Comparison of ENCODE assay signal across 8 mouse cellular contexts in the genomic region with DNA sequence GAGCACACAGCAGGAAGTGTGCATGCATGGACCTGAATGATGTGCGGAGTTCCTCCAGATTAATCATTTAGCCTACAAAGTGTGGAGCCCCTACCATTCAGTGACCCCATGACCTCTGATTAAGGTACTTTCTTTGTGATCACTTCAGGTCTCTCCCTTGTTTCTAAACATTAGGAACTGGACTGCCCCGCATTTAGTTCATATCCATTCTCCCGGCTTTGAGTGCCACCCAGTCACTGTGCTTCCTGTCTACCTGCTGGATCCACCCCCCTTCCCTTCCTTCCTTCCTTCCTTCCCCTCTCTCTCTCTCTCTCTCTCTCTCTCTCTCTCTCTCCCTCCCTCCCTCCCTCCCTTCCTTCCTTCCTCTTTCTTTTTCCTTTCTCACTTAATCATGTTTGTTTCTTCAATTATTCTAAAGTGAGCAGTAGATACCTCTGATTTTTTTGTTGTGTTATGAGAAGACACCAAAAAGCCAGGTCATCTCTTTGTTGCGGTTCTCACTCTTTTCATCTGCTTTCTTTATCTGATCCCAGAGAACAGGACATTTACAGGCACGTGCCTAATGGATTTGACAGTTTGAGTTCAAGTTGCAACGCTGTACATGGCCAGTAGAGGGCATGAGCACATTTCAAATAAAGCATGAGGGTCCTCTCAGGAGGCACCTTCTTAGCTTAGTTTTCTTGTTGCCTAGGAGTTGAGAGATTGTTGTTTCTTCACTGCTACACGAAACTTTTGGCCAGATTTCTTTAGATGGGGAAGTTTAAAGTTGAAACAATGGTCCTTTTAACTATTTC.
DNase-seq lines count a peak whose midpoint lies in the region; ATAC-seq and TF ChIP-seq lines count a peak whose summit lies in the region.

No protein-coding gene starts in this region.

- no peaks in the 10 kb centered on the region for H3K36me3 ChIP-seq in C2C12 (ENCODE audit: control insufficient read depth, insufficient read depth)
- no peaks in the 10 kb centered on the region for H3K36me3 ChIP-seq in kidney, embryonic 14.5 days (ENCODE audit: control insufficient read depth, insufficient read depth, low read length)
- no peaks in the 10 kb centered on the region for H3K36me3 ChIP-seq in limb, embryonic 14.5 days (ENCODE audit: control insufficient read depth, insufficient read depth, low read length)

- ATAC-seq in kidney, embryonic 14.5 days (ENCODE audit: low FRiP score, low TSS enrichment) = peak; percentile 76; the same call in 1 of the 2 replicates
- peak; percentile 62; the same call in 1 of the 2 replicates for ATAC-seq in limb, embryonic 14.5 days (ENCODE audit: low FRiP score, low read depth)
- no peak for ATAC-seq in inflammation-experienced regulatory T-cells, adult 6 months

- H3K79me2 ChIP-seq in C2C12 (ENCODE audit: control insufficient read depth, insufficient read depth) = no peaks in the 10 kb centered on the region

- TF ChIP-seq POLR2A in limb, embryonic 14.5 days (IDR thresholded peaks at IDR 0.05; ENCODE audit: borderline replicate concordance, extremely low read depth, insufficient read depth, insufficient read length) = no peak

- H3K4me3 ChIP-seq in C2C12 (ENCODE audit: insufficient read depth, poor library complexity, severe bottlenecking) = no peak overlapping the region
- no peak overlapping the region for H3K4me3 ChIP-seq in kidney, embryonic 14.5 days (ENCODE audit: low read length)
- H3K4me3 ChIP-seq in limb, embryonic 14.5 days (replicated peaks; ENCODE audit: low read length) = no peak overlapping the region

- peak; percentile 23 for DNase-seq in MEL-GATA-1-ER (ENCODE audit: extremely low read depth, low read depth)
- DNase-seq in cerebellum, adult 8-10 months = peak; percentile 71
- DNase-seq in forelimb bud, embryonic 11.5 days (ENCODE audit: low read depth, low spot score) = peak; percentile 86
- peak; percentile 72 for DNase-seq in limb, embryonic 14.5 days (ENCODE audit: low spot score)
- peak; percentile 40 for DNase-seq in naive thymus-derived CD4-positive, alpha-beta T cell, adult 2 months (ENCODE audit: low read depth)

- H3K27me3 ChIP-seq in C2C12 (ENCODE audit: control insufficient read depth, insufficient read depth, insufficient read length) = no peaks in the 10 kb centered on the region
- H3K27me3 ChIP-seq in kidney, embryonic 14.5 days (ENCODE audit: control insufficient read depth, insufficient read depth, low read length) = no peaks in the 10 kb centered on the region
- no peaks in the 10 kb centered on the region for H3K27me3 ChIP-seq in limb, embryonic 14.5 days (ENCODE audit: control insufficient read depth, insufficient read depth, low read length)

- H3K27ac ChIP-seq in kidney, embryonic 14.5 days (ENCODE audit: low read depth, low read length) = no peak overlapping the region
- H3K27ac ChIP-seq in limb, embryonic 14.5 days (replicated peaks; ENCODE audit: low read depth, low read length) = no peak overlapping the region

- H3K9me3 ChIP-seq in kidney, embryonic 14.5 days (ENCODE audit: control insufficient read depth, low read length) = no peaks in the 10 kb centered on the region
- no peaks in the 10 kb centered on the region for H3K9me3 ChIP-seq in limb, embryonic 14.5 days (ENCODE audit: control insufficient read depth, low read length)

- H3ac ChIP-seq in C2C12 (ENCODE audit: control insufficient read depth, insufficient read length, low read depth) = no peak overlapping the region

- WGBS in kidney, embryonic 14.5 days = 23% methylated on average over 7 of the region's 7 CpGs
- 9% methylated on average over 7 of the region's 7 CpGs for WGBS in limb, embryonic 14.5 days

- TF ChIP-seq CTCF in C2C12 (IDR thresholded peaks at IDR 0.05; ENCODE audit: control insufficient read depth, insufficient read depth, insufficient read length) = no peak

- H3K79me3 ChIP-seq in C2C12 (ENCODE audit: low read depth) = no peaks in the 10 kb centered on the region

- no peak overlapping the region for H3K9ac ChIP-seq in kidney, embryonic 14.5 days (ENCODE audit: low read depth, low read length)
- no peak overlapping the region for H3K9ac ChIP-seq in limb, embryonic 14.5 days (ENCODE audit: low read depth, low read length, severe bottlenecking)

- H3K4me2 ChIP-seq in kidney, embryonic 14.5 days (replicated peaks; ENCODE audit: low read depth, low read length) = no peak overlapping the region
- no peak overlapping the region for H3K4me2 ChIP-seq in limb, embryonic 14.5 days (replicated peaks; ENCODE audit: low read depth, low read length, severe bottlenecking)

- no peaks in the 10 kb centered on the region for H3K4me1 ChIP-seq in kidney, embryonic 14.5 days (ENCODE audit: control insufficient read depth, insufficient read depth, low read length)
- H3K4me1 ChIP-seq in limb, embryonic 14.5 days (ENCODE audit: control insufficient read depth, insufficient read depth, low read length) = no peaks in the 10 kb centered on the region

TF ChIP-seq in C2C12, 6 proteins besides CTCF, POLR2A, EP300 and RAD21:
- TF ChIP-seq USF1 (IDR thresholded peaks at IDR 0.05; ENCODE audit: low read depth) = peak; percentile 36
- TF ChIP-seq MYOG (IDR thresholded peaks at IDR 0.05; ENCODE audit: control insufficient read depth, extremely low read depth, insufficient read length) = no peak
- TF ChIP-seq MAX (IDR thresholded peaks at IDR 0.05) = no peak
TF ChIP-seq in C2C12: peak in this region for 1.

Comparison
In these comparisons a context has a peak if more than half of its experiments do, and no peak if none do; other contexts are left out.
1. DNase-seq: peak in every context shown above with its lines; median percentile 86 in forelimb bud, embryonic 11.5 days; 72 in limb, embryonic 14.5 days; 71 in cerebellum, adult 8-10 months; 40 in naive thymus-derived CD4-positive, alpha-beta T cell, adult 2 months; 23 in MEL-GATA-1-ER.